Mouse (Mus musculus): ENCODE data around the gene Fbxo46.
"Not testable (repeated sequence)": the region's sequence is repeated elsewhere in the genome, so short reads cannot be mapped to it uniquely, and the experiment has no call there.

Fbxo46 gene

GRCm38 (mm10) chr7:19136673-19137334, 17.1 kb downstream of the Fbxo46 start:
- no peak for DNase-seq

DNA sequence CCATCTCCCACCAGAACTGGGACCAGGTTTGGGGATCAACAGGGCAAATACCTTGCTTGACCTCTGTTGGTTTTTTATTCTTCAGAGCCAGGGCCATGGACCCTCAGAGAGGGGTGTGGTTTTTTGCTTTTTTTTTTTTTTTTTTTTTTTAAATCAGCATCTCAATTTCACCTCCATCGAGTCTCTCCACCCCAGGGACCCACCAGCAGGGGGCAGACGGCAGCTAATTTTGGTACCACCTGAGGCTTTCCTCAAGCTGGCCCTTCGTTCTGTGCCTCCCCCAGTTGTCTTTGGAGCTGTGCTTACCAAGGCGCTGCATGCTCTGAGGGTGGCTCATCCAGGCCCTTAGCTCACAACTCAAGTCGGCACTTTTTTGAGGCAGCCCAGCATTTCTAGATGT, 17.7 kb downstream of the Fbxo46 start:
- DNase-seq: peak; percentile 65

- DNase-seq: no peak
Measured at GRCm38 (mm10) chr7:19146793-19147192, 27.1 kb downstream of the Fbxo46 start.

DNA sequence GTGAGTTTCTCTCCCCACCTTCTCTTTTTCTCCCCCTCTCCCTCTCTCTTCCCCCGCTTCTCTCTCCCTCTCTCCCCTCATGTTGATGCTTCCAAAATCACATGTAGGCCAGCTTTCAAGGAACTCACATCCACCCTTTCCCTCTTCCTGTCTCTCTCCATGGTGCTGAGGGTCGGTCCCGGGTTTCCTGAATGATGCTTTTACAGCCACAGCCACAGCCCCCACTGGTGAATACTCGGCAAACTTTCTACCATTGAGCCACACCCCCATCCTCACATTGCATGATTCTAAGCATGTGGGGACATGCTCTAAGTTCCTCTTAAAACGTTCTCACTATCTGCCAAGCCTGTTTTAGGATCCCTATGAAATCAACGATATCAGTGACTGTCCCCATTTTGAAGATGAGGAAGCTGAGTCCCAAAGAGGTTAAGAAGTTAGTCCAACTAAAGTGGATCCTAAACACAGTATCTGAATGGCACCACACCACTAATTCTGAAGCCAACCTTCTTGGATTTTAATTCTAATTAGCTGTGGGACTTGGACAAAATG, 27.9 kb downstream of the Fbxo46 start:
- no peak for DNase-seq

DNA sequence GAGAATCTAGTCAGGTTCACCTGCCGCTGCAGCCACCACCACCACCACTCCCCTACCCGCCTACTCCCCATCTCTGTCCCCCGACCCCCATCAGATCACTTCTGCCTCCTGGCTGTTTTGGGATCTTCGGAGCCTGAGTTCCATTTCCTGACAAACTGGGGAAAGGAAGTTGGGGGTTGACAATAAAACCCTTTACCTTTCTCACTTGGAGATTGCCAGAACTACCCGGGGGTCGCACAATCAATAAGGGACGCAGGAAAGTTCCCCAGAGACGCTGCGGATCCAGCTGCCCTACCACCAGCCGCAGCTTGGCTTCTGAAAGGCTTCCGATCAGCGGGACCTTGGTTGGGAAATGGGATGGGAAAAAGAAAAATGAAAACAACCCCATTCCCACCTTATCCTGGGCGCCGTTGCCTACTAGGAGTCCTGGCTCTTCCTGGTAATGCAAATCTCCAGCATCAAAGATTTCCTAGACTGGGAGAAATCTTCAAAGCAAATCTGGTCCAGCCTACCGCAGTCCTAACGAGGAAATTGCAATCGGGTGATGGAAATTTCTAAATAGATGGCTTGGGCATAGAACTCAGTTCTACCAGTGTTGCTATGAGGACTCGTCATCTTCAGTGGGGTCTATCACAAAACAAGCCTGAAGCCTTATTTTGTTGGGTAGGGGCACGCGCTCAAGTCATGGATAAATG, 28.7 kb downstream of the Fbxo46 start:
- no peak for DNase-seq

- DNase-seq: peak; percentile 98
Measured at GRCm38 (mm10) chr7:19148875-19149541, 29.3 kb downstream of the Fbxo46 start, which contains the start of gene Qpctl. Gene Qpctl (minus strand): TSS chr7:19149291.

- peak; percentile 98 for DNase-seq
Measured at GRCm38 (mm10) chr7:19149626-19150025, 30.0 kb downstream of the Fbxo46 start, which contains the start of gene Snrpd2. Gene Snrpd2 (plus strand): TSS chr7:19149722.

GRCm38 (mm10) chr7:19151121-19151520, 31.5 kb downstream of the Fbxo46 start:
- DNase-seq: not testable (repeated sequence)

DNA sequence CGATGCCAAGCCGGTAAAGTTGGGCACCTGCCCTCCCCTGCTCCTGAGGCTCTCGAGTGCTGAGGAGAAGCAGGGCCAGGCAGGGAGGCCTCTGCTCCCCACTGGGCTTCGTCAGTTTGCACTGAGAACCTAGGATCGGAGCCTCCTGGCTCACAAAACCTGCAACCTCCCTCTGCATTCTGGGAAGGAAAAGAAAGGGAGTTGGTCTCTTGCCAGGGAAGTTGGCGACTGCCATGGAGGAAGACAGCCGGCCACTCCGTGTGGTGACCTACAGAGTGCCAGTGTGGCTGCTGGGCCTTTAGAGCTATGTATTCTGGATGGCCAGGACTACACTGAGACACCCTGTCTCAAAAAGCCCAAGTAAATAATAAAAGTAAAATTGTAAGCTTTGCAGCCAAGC, 35.1 kb downstream of the Fbxo46 start:
- DNase-seq: no peak

- DNase-seq: no peak
Measured at GRCm38 (mm10) chr7:19155825-19156475, 36.3 kb downstream of the Fbxo46 start.

DNA sequence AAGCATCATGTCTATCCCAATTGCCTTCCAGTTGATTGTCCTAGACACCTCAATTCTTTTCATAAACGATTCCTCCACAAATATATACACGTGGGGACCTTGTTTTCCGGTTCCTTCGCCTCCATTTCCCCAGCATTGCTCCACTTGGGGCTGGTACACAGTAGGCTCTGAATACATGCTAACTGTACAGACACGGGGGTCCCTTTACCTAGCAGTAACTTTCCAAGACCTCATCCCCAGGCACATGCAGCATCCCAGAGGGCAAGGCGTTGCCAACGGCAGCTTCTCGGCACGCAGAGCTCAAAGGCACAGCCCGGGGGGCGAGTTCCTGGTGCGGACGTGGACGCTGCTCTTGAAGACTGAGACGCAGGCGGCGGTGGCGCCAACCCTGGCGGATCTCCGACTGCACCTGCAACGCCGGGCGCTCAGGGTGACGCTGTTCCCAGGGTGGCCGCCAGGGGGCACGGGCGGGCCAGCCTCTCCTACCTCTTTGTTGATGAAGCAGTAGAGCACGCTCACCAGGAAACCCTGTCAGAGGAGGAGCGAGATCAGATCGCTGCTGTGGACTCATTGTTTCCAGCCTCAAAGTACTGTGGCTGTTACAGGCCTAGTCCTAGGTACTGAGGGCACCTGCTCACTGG, 37.6 kb downstream of the Fbxo46 start:
- peak; percentile 89 for DNase-seq

- no peak for DNase-seq
Measured at GRCm38 (mm10) chr7:19158601-19159000, 38.9 kb downstream of the Fbxo46 start.

GRCm38 (mm10) chr7:19159411-19159810, 39.8 kb downstream of the Fbxo46 start:
- no peak for DNase-seq

GRCm38 (mm10) chr7:19160115-19160514, 40.5 kb downstream of the Fbxo46 start:
- DNase-seq: peak; percentile 83

- no peak for DNase-seq
Measured at GRCm38 (mm10) chr7:19162928-19163327, 43.3 kb downstream of the Fbxo46 start.

DNA sequence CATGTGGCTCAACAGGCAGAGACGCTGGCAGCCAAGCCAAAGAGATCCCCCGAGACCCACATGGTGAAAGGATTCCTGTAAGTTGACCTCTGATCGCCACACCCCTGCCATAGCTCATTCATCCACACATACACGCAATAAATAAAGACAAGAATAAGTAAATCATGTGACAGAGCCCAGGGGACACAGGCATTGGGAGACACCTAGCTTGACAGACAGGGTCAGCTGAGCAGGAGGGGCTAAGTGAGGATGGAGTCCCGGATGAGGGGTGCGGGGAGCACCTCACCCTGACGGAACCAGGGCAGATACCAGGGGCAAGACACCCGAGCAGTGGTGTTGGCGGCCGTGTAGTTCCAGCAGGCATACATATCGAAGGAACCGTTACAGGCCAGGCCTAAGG, 44.1 kb downstream of the Fbxo46 start:
- DNase-seq: no peak

DNA sequence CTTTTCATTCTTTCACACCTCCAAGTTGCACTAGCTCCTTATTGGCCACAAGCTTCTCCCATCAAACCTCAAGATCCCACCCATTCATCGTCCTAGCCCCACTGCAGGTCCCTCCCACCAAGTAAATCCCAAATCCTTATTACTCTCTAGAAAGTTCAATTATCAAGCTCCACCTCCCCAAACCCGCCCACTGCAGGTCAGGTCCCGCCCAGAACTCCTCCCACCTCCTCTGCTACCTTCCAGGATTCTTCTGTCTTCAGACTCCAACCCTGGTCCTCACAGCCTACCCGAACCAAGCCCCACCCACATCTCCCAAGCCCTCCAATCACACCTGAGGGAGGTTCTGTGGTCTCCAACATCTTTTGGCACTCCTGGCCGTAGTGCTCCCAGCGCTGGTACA, 44.5 kb downstream of the Fbxo46 start:
- peak; percentile 63 for DNase-seq

GRCm38 (mm10) chr7:19164978-19165377, 45.3 kb downstream of the Fbxo46 start:
- DNase-seq: peak; percentile 77

DNA sequence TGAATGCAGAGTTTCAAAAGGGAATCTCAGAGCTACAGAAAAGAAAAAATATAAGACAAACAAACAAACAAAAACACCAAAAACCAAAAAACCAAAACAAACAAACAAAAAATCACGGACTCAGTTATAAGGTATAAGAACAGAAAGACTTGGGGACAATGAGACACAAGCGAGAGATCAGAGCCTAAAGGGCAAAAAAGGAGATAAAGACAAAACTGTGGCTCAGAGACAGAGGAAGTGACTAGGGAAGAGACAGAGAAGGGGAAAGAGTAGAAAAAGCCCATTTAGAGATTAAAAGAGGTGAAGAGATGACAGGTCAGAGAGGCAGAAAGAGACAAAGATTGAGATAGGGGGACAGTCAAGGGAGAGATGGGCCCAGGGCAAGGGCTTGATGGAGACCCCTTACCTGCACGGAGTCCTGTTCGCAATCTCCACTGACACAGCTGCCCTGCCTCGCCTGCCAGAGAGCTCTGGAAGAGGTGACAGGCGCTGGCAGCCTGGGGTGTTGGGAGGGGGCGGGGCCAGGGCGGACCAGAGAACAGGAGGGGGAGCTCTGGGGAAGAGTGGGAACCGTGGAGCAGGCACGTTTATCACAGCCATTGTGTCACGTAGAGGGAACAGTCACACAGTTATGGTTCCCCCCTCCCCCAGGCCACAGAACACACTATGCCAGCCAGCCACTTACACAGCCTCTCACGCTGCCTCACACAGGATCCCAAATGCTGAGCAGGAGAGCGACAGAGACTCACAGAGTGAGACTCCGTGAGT, 46.2 kb downstream of the Fbxo46 start, which contains the start of gene Gipr:
TSS of gene Gipr (minus strand) at position 472 of the 768 bp plus-strand sequence.
- DNase-seq: peak; percentile 50

GRCm38 (mm10) chr7:19166990-19167389, 47.3 kb downstream of the Fbxo46 start:
- no peak for DNase-seq

DNA sequence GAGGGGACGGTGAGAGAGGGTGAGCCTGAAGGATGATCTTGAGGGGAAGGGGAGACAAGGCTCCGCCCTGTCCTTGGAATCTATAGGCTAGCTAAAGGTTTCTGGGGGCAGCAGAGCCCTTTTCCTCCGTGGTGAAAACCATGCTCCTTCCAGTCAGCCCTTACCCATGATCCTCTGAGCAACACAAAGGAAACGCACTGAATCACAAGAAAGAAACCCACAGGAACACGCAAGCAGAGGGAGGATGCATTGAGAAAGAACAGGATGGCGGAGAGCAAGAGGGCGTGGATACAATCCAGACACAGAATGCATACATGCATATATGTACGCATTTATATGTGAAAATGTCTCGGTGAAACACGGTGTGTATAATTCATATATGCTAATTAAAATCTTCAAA, 49.8 kb downstream of the Fbxo46 start:
- no peak for DNase-seq

- DNase-seq: peak; percentile 32
Measured at GRCm38 (mm10) chr7:19170142-19170541, 50.5 kb downstream of the Fbxo46 start.

All from liver (tissue).